Mouse (Mus musculus) olfactory bulb, adult 2 months (tissue): ENCODE data around the gene Gm12248.

Source experiments
- CTCF ChIP-seq: fragments of 200-500 bp; IDR thresholded peaks from 2 replicates; pipeline ENCODE4 v1.5.1; 2012; ENCODE audit warnings: low read depth, mild to moderate bottlenecking, low read length, moderate library complexity; ENCODE audit not compliant: insufficient read depth
- POLR2A ChIP-seq: fragments of 200-500 bp; IDR thresholded peaks from 2 replicates; pipeline ENCODE4 v1.6.1; 2012; ENCODE audit warnings: mild to moderate bottlenecking, low read depth, low read length, moderate library complexity; ENCODE audit not compliant: insufficient read depth

GRCm38 (mm10) chr11:58138821-58139220 lies 45.9 kb upstream of the Gm12248 start:
- no peak for TF ChIP-seq POLR2A
- no peak for TF ChIP-seq CTCF
